Comparison of ENCODE assay signal across 8 mouse cellular contexts in genomic region chr4:109116494-109116893, GRCm38 (mm10).
DNase-seq lines count a peak whose midpoint lies in the region.

No protein-coding gene starts in this region.

- peak; percentile 81 for DNase-seq in 416B (ENCODE audit: low read depth)
- DNase-seq in NIH3T3 (ENCODE audit: low read depth): peak; percentile 95
- peak; percentile 79 for DNase-seq in heart, adult 8-10 months (ENCODE audit: low spot score)
- DNase-seq in liver: peak; percentile 34
- DNase-seq in skeletal muscle tissue, adult 2 months (ENCODE audit: low read depth, low spot score): peak; percentile 61
- no peak for DNase-seq in right cerebral cortex, postnatal 25 days
- no peak for DNase-seq in layer of hippocampus, postnatal 10 days (ENCODE audit: low spot score in 2 of 2)
- DNase-seq in left cerebral cortex, postnatal 25 days (ENCODE audit: low spot score in 2 of 2): no peak

- intact Hi-C loops in left cerebral cortex, postnatal 25 days (cut with DNase I): no loop called here

Comparison
In these comparisons a context has a peak if more than half of its experiments do, and no peak if none do; other contexts are left out.
1. DNase-seq: peak in 416B (single experiment), NIH3T3 (single experiment), heart, adult 8-10 months (single experiment), liver (single experiment) and skeletal muscle tissue, adult 2 months (single experiment); none in right cerebral cortex, postnatal 25 days (single experiment), layer of hippocampus, postnatal 10 days (0 of 2) and left cerebral cortex, postnatal 25 days (0 of 2).